Mouse (Mus musculus): ENCODE measurements around the gene Alg3.

GRCm38 (mm10) chr16:20589939-20590679 is 21.4 kb downstream of the Alg3 start:
- no peak for TF ChIP-seq POLR2A (IDR thresholded peaks at IDR 0.05; ENCODE audit: insufficient read length, low read depth)
- no peak for TF ChIP-seq REST (IDR thresholded peaks at IDR 0.05; ENCODE audit: insufficient read depth, insufficient read length)
- TF ChIP-seq MYOD1 (IDR thresholded peaks at IDR 0.05; ENCODE audit: control insufficient read depth in 1 of 3, insufficient read length in 2 of 3, low read depth in 2 of 3) = no peak
- TF ChIP-seq MAX (IDR thresholded peaks at IDR 0.05; ENCODE audit: low read depth) = no peak
- no peak for TF ChIP-seq POLR2AphosphoS2 (IDR thresholded peaks at IDR 0.05; ENCODE audit: insufficient read length, low read depth)
- TF ChIP-seq USF1 (IDR thresholded peaks at IDR 0.05; ENCODE audit: low read depth) = no peak
